Mouse (Mus musculus) stomach, embryonic 14.5 days (tissue): ENCODE results near the gene Alkbh4. TPM values are rescaled to one million over a fixed set of nuclear protein-coding genes. Genes with fewer than 3 reads are reported as not detected.

Experiments
- ATAC-seq: fragments of 200-750 bp; cut with Nextera tagmentation; 2 replicates; pipeline ENCODE4 v1.8.0; 2017; ENCODE audit warnings: low read depth, moderate TSS enrichment; ENCODE audit not compliant: insufficient number of reproducible peaks, insufficient read depth, low FRiP score
- H3K27ac ChIP-seq: fragments of 300-500 bp; sonication (generic); 2 replicates; pipeline ENCODE4 v1.5.1; 2014; ENCODE audit warnings: mild to moderate bottlenecking, low read length, moderate library complexity, mixed read lengths
- H3K27me3 ChIP-seq: fragments of 300-500 bp; sonication (generic); 2 replicates; pipeline ENCODE4 v1.6.1; 2014; ENCODE audit warnings: low read length, control low read depth, mixed read lengths; ENCODE audit not compliant: control insufficient read depth, insufficient read depth
- H3K36me3 ChIP-seq: fragments of 300-500 bp; sonication (generic); 2 replicates; pipeline ENCODE4 v1.6.1; 2014; ENCODE audit warnings: mild to moderate bottlenecking, control low read depth, low read length, moderate library complexity, mixed read lengths; ENCODE audit not compliant: control insufficient read depth, insufficient read depth
- H3K4me1 ChIP-seq: fragments of 300-500 bp; sonication (generic); 2 replicates; pipeline ENCODE4 v1.6.1; 2014; ENCODE audit warnings: low read length, control low read depth, mixed read lengths; ENCODE audit not compliant: control insufficient read depth, insufficient read depth
- H3K4me2 ChIP-seq: fragments of 300-500 bp; sonication (generic); replicated peaks from 2 replicates; pipeline ENCODE4 v1.6.1; 2014; ENCODE audit warnings: low read depth, low read length, control low read depth
- H3K4me3 ChIP-seq: fragments of 300-500 bp; sonication (generic); 2 replicates; pipeline ENCODE4 v1.5.1; 2014; ENCODE audit warnings: low read depth, low read length, control low read depth
- H3K9ac ChIP-seq: fragments of 300-500 bp; sonication (generic); replicated peaks from 2 replicates; pipeline ENCODE4 v1.6.1; 2014; ENCODE audit warnings: low read depth, mild to moderate bottlenecking, control low read depth, low read length, moderate library complexity, mixed read lengths
- H3K9me3 ChIP-seq: fragments of 300-500 bp; sonication (generic); 2 replicates; pipeline ENCODE4 v1.6.1; 2016; ENCODE audit warnings: low read depth, low read length, control low read depth; ENCODE audit not compliant: control insufficient read depth
- WGBS: fragments of 180-500 bp; shearing (Covaris S2); extraction: QIAGEN DNeasy Blood & Tissue Kit; methylation state at CpG from one replicate; pipeline ENCODE4 v1.1.7; 2014; 5-methylcytosine and 5-hydroxymethylcytosine counted together
- polyA plus RNA-seq: library from polyadenylated mRNA; unstranded; fragments of >200 nt; fragmentation: Nextera tagmentation; extraction: Ambion mirVana; gene quantifications from 2 replicates; pipeline ENCODE4 v1.2.1, GENCODE M21; 2014

Gene Alkbh4
- polyA plus RNA-seq, result 16.2 and 18.1 TPM in 2 replicates

DNA sequence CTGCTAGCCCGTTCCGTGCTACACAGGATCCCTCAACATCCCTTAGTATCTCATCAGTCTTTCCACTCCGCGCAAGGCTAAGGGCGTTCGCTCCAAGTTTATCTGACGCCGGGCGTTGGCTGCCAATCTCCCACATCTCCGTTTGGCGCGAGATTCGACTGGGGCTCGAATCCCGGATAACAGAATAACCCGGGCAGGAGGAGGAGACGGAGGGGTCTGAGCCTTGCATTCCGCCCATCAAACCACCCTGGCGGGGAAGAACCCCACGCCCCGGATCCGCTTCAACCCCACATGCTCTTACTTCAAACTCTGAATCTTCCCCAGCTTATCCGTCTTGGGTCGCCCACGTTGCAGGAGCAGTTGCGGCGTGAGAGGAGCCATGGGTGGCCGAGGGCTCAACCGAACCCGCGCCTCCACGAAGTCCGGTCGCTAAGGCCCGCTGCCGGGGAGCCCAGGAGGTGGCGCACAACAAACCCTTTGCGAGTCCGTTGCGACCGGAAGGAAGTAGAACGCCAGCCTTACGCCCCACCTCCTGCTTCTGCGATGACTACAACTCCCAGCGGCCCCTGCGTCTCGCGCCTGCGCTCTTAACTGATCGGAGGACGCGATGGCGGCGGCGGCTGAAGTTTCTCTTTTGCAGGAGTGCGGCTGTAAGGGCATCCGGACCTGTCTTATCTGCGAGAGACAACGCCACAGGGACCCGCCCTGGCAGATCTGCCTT lies at the start of gene Alkbh4, which contains the start of gene Lrwd1:
Gene Alkbh4 (plus strand): TSS at position 576 of the 721 bp plus-strand sequence.
Gene Lrwd1 (minus strand): TSS at position 504 of the 721 bp plus-strand sequence.
- WGBS, result under 1% methylated on average over 60 of the region's 60 CpGs
- peaks cover 32% of the 10 kb centered on the region for H3K36me3 ChIP-seq

DNA sequence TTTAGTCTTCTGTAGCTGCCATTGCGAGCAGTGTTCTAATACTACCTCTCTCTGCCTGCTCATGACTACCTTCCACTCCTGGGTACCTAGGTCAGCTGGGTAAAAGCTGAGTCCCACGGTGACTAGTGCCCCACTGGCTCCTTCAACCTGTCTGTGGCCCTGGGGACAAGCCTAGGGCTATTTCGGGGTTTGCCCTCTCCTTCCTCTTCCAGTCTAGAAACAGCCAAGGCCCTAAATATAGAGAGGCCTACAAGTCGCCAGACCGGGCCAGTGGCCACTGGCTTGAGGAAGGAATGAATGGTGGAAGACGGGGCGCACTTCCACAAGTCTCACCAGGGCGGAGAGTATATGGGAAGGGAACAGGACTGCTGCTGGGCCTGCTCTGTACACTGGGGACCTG lies 49.7 kb upstream of the Alkbh4 start:
- Histone ChIP-seq H3K27me3 (no peaks in the 10 kb centered on the region), H3K9ac (no peak overlapping the region), H3K4me1 (peaks cover 10% of the 10 kb centered on the region; the same call in 1 of the 2 replicates), H3K36me3 (no peaks in the 10 kb centered on the region), H3K4me2 (no peak overlapping the region), H3K9me3 (no peaks in the 10 kb centered on the region), H3K4me3 (no peak overlapping the region), H3K27ac (no peak overlapping the region)
- WGBS, result 92% methylated on average over 8 of the region's 8 CpGs
- ATAC-seq, result no peak

More for the DNA sequence above, at the start of gene Alkbh4, which contains the start of gene Lrwd1:
- Histone ChIP-seq H3K27me3 (no peaks in the 10 kb centered on the region), H3K4me3 (peak within 1 kb of the TSS; percentile 82), H3K9me3 (no peaks in the 10 kb centered on the region), H3K4me2 (peak within 1 kb of the TSS; percentile 64), H3K27ac (peak within 1 kb of the TSS; percentile 72), H3K9ac (peak within 1 kb of the TSS; percentile 67), H3K4me1 (peaks cover 12% of the 10 kb centered on the region)
- peak; percentile 91 for ATAC-seq

DNA sequence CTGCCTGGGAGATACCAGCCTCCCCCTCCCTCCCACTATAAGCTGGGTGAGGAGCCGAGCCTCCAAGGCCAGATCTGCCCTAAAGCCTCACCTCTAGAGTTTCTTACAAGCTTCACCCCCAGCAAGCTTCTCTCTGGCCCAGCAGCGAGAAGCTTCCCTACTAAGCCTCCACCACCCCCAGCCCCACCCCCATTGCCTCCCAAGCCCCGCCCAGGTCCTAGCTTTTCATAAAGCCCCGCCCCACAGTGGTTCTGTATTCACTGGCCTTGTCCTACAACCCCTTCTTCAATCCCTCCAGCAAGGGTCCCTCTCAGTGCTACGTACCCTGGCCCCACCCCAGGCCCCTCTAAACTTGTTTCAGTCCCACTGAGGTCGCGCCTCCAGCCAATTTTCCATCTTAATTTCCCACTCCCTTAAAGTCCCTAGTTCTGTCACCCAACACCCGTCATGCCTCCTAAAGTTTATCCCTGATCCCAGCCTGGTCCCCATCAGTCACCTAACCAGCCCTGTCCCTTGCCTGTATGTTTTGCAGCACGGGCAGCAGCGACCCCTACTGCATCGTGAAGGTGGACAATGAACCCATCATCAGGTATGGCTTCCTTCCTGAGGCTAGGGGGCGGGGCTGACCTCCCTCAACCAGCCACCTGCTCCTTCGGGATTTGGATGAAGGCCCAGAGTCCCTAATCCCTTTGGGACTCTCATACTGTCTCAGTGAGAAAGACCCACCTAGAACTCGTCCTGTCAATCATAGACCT lies 46.9 kb upstream of the Alkbh4 start:
- no peak overlapping the region for H3K27ac ChIP-seq
- no peak overlapping the region for H3K4me2 ChIP-seq
- no peaks in the 10 kb centered on the region for H3K36me3 ChIP-seq
- H3K27me3 ChIP-seq, result no peaks in the 10 kb centered on the region
- H3K9me3 ChIP-seq, result no peaks in the 10 kb centered on the region
- WGBS, result 18% methylated on average over 14 of the region's 14 CpGs
- ATAC-seq, result no peak
- H3K4me3 ChIP-seq, result no peak overlapping the region
- H3K9ac ChIP-seq, result no peak overlapping the region
- H3K4me1 ChIP-seq, result peaks cover 7% of the 10 kb centered on the region; the same call in 1 of the 2 replicates

DNA sequence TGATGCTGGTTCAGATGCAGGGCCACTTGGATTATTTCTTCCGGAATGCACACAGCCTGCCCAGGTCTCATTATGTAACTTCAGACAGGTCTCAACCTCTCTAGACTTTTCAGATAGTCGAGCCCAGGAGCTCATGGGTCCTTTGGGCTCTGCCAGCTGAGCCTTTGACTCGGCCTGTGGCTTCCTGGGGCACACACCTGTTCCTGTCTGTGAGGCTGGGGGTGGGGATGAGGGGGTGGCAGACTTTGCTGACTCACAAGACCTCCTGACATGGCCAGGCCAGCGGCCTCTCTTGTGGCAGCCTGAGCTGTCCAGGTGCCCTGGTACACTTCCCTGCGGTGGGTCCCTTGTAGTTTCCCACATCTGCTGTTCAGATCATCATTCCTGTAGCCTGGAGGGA lies 44.0 kb upstream of the Alkbh4 start:
- 63% methylated on average over 5 of the region's 5 CpGs for WGBS
- H3K9me3 ChIP-seq, result no peaks in the 10 kb centered on the region
- ATAC-seq, result no peak

DNA sequence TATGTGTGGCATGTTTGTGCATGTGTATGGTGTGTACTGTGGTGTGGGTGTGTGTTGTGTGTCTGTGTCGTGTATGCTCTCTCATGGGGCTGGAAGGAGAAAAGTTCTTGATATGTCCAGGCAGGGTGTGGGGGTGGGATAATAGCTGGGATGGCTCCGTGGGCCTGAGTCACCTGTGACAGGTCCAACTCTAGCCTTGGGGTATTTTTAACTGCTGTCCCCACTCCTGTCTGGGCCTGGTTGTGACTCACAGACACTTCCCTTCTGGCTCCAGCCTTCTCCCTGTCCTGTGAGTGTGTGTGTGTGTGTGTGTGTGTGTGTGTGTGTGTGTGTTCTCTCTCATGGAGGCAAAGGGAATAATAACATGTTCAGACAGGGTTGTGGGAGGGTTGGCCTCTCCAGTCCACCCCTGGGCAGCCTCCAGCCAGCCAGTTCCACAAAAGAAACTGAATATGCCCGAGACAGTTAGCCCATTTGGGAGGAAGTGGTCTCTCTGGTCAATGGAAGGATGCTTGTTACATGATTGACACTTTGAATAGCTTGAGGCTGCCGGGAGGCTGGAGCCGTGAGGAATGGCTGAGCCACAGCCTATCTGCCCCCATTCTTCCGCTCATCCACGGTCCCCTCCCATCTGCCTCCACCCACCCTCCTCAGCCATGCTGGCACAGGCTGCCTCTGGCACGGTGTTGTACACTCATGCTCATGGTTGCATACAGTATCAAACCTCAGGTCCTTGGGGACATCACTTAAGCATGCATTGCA lies 41.5 kb upstream of the Alkbh4 start:
- no peaks in the 10 kb centered on the region for H3K27me3 ChIP-seq
- no peak for ATAC-seq
- 65% methylated on average over 8 of the region's 8 CpGs for WGBS

More for the DNA sequence above, 44.0 kb upstream of the Alkbh4 start:
- Histone ChIP-seq H3K9ac (no peak overlapping the region), H3K4me1 (no peaks in the 10 kb centered on the region), H3K36me3 (no peaks in the 10 kb centered on the region), H3K4me3 (no peak overlapping the region), H3K4me2 (no peak overlapping the region), H3K27me3 (no peaks in the 10 kb centered on the region), H3K27ac (no peak overlapping the region)

DNA sequence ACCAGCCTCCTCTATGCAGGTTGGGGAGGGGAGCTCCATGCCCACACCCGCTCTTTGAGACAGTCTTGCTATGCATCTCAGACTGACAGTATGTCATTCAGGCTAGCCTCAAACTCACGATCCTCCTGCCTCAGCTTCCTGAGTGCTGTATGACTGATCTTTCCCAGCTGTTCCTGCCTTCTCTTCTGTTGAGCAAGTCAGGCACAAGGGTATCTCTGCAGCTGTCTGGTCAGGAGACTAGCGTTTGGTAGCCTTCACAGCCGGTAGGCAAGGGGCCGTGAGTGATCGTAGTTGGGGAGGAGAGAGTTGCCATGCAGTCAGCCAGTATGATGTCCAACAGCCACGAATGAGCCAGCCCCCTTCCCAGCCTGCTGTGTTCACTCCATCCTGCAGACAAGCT lies 40.9 kb upstream of the Alkbh4 start:
- no peaks in the 10 kb centered on the region for H3K9me3 ChIP-seq
- 67% methylated on average over 7 of the region's 7 CpGs for WGBS

More for the DNA sequence above, 41.5 kb upstream of the Alkbh4 start:
- no peaks in the 10 kb centered on the region for H3K9me3 ChIP-seq
- H3K4me3 ChIP-seq, result no peak overlapping the region
- H3K4me1 ChIP-seq, result no peaks in the 10 kb centered on the region
- H3K36me3 ChIP-seq, result no peaks in the 10 kb centered on the region
- H3K9ac ChIP-seq, result no peak overlapping the region
- no peak overlapping the region for H3K4me2 ChIP-seq
- H3K27ac ChIP-seq, result no peak overlapping the region

GRCm38 (mm10) chr5:136098536-136098935 lies 37.4 kb upstream of the Alkbh4 start:
- Histone ChIP-seq H3K4me1 (peaks cover 8% of the 10 kb centered on the region; the same call in 1 of the 2 replicates), H3K9ac (no peak overlapping the region), H3K4me2 (no peak overlapping the region), H3K9me3 (no peaks in the 10 kb centered on the region), H3K27me3 (no peaks in the 10 kb centered on the region), H3K4me3 (no peak overlapping the region), H3K27ac (no peak overlapping the region), H3K36me3 (no peaks in the 10 kb centered on the region)
- WGBS, result 81% methylated on average over 10 of the region's 10 CpGs
- ATAC-seq, result no peak

More for the DNA sequence above, 40.9 kb upstream of the Alkbh4 start:
- no peak overlapping the region for H3K9ac ChIP-seq
- no peak for ATAC-seq
- H3K4me2 ChIP-seq, result no peak overlapping the region
- no peak overlapping the region for H3K27ac ChIP-seq
- no peaks in the 10 kb centered on the region for H3K27me3 ChIP-seq
- H3K36me3 ChIP-seq, result no peaks in the 10 kb centered on the region
- no peak overlapping the region for H3K4me3 ChIP-seq
- H3K4me1 ChIP-seq, result no peaks in the 10 kb centered on the region
